Mouse (Mus musculus) gastrocnemius, adult 18-20 months (tissue): ENCODE data around the gene Cfap99. TPM values are rescaled to one million over a fixed set of nuclear protein-coding genes. Genes with fewer than 3 reads are reported as not detected.
A peak's percentile ranks its signal among the peaks of the same experiment; 100 is the strongest.

Experiments
- DNase-seq: peaks from one replicate; pipeline ENCODE4 v3.0.0; 2021; ENCODE audit warnings: low spot score
- long read RNA-seq, 2 experiments: library from polyadenylated mRNA; stranded (forward); transcript quantifications; one replicate each; pipeline ENCODE4 v2.0.0; 2021
- total RNA-seq, 2 experiments: library from RNA; stranded (reverse); gene quantifications; 2 replicates each; pipeline ENCODE4 v1.2.3; 2021

Gene Cfap99
- not detected for total RNA-seq
- long read RNA-seq, experiment 1: 0 reads
- long read RNA-seq, experiment 2: 0 reads

GRCm38 (mm10) chr5:34288154-34288716 is at the start of gene Cfap99, which contains the start of gene Zfyve28:
Cfap99 (plus strand) TSS chr5:34288600.
Zfyve28 (minus strand) TSS chr5:34288449.
- peak; percentile 67 for DNase-seq

- peak; percentile 29 for DNase-seq
Observed at GRCm38 (mm10) chr5:34242224-34242963, 46.0 kb upstream of the Cfap99 start.

GRCm38 (mm10) chr5:34243062-34243461 is 45.3 kb upstream of the Cfap99 start:
- DNase-seq: no peak

GRCm38 (mm10) chr5:34246443-34246842 is 42.0 kb upstream of the Cfap99 start:
- no peak for DNase-seq

- no peak for DNase-seq
Observed at GRCm38 (mm10) chr5:34249132-34249531, 39.3 kb upstream of the Cfap99 start.

- DNase-seq: no peak
Observed at GRCm38 (mm10) chr5:34250090-34250489, 38.3 kb upstream of the Cfap99 start.

- DNase-seq: no peak
Observed at GRCm38 (mm10) chr5:34251794-34252193, 36.6 kb upstream of the Cfap99 start.

- no peak for DNase-seq
Observed at GRCm38 (mm10) chr5:34252307-34252966, 36.0 kb upstream of the Cfap99 start.

- no peak for DNase-seq
Observed at GRCm38 (mm10) chr5:34252967-34253519, 35.4 kb upstream of the Cfap99 start.

- no peak for DNase-seq
Observed at GRCm38 (mm10) chr5:34254309-34254708, 34.1 kb upstream of the Cfap99 start.

- no peak for DNase-seq
Observed at GRCm38 (mm10) chr5:34255189-34255588, 33.2 kb upstream of the Cfap99 start.

GRCm38 (mm10) chr5:34259172-34259816 is 29.1 kb upstream of the Cfap99 start:
- no peak for DNase-seq

- no peak for DNase-seq
Observed at GRCm38 (mm10) chr5:34266065-34266464, 22.3 kb upstream of the Cfap99 start.

GRCm38 (mm10) chr5:34269197-34269920 is 19.0 kb upstream of the Cfap99 start:
- no peak for DNase-seq

- no peak for DNase-seq
Observed at GRCm38 (mm10) chr5:34269921-34270465, 18.4 kb upstream of the Cfap99 start.

- DNase-seq: no peak
Observed at GRCm38 (mm10) chr5:34271743-34272142, 16.7 kb upstream of the Cfap99 start.

GRCm38 (mm10) chr5:34273251-34273681 is 15.1 kb upstream of the Cfap99 start:
- no peak for DNase-seq

- DNase-seq: no peak
Observed at GRCm38 (mm10) chr5:34274268-34274667, 14.1 kb upstream of the Cfap99 start.

GRCm38 (mm10) chr5:34274676-34275293 is 13.6 kb upstream of the Cfap99 start:
- DNase-seq: no peak

GRCm38 (mm10) chr5:34276191-34276590 is 12.2 kb upstream of the Cfap99 start:
- no peak for DNase-seq
